Mouse (Mus musculus) heart, adult 2 months (tissue): ENCODE measurements around the gene Rbp2. TPM values are rescaled to one million over a fixed set of nuclear protein-coding genes. Genes with fewer than 3 reads are reported as not detected.

Experiments
- DNase-seq, 2 experiments: peaks; one replicate each; pipeline ENCODE4 v3.0.0; 2021
- H3K27ac ChIP-seq: fragments of 200-600 bp; 2 replicates; pipeline ENCODE4 v1.8.1; 2022
- H3K27me3 ChIP-seq: fragments of 200-500 bp; 2 replicates; pipeline ENCODE4 v1.6.1; 2012; ENCODE audit warnings: mild to moderate bottlenecking, low read length, inconsistent platforms, mixed read lengths; ENCODE audit not compliant: control insufficient read depth, insufficient read depth
- H3K36me3 ChIP-seq: fragments of 200-500 bp; 2 replicates; pipeline ENCODE4 v1.6.1; 2012; ENCODE audit warnings: low read length, inconsistent platforms; ENCODE audit not compliant: control insufficient read depth, insufficient read depth
- H3K4me1 ChIP-seq: fragments of 200-500 bp; 2 replicates; pipeline ENCODE4 v1.6.1; 2011; ENCODE audit warnings: low read length; ENCODE audit not compliant: control insufficient read depth, insufficient read depth
- H3K4me3 ChIP-seq: fragments of 200-600 bp; 2 replicates; pipeline ENCODE4 v1.8.1; 2022
- H3K79me2 ChIP-seq: fragments of 200-500 bp; replicated peaks from 2 replicates; pipeline ENCODE4 v1.6.1; 2012; ENCODE audit warnings: mild to moderate bottlenecking, inconsistent platforms, low read length, moderate library complexity, mixed read lengths; ENCODE audit not compliant: control insufficient read depth, insufficient read depth
- H3K9ac ChIP-seq: fragments of 200-500 bp; 2 replicates; pipeline ENCODE4 v1.6.1; 2012; ENCODE audit warnings: low read depth, mild to moderate bottlenecking, control low read depth, inconsistent platforms, low read length, mixed read lengths
- CTCF ChIP-seq: fragments of 200-600 bp; IDR thresholded peaks from 2 replicates; pipeline ENCODE4 v1.8.1; 2022; ENCODE audit warnings: antibody characterized with exemption, mild to moderate bottlenecking, moderate library complexity
- EP300 ChIP-seq: fragments of 200-500 bp; IDR thresholded peaks from 2 replicates; pipeline ENCODE4 v1.6.1; 2011; ENCODE audit warnings: low read depth, low read length, control low read depth; ENCODE audit not compliant: insufficient read depth
- POLR2A ChIP-seq: fragments of 200-500 bp; IDR thresholded peaks from 2 replicates; pipeline ENCODE4 v1.6.1; 2011; ENCODE audit warnings: mild to moderate bottlenecking, low read depth, low read length, control low read depth; ENCODE audit not compliant: insufficient read depth
- WGBS: fragments of 180-500 bp; shearing (Covaris S2); methylation state at CpG from one replicate; pipeline ENCODE4 v1.1.7; 2018; 5-methylcytosine and 5-hydroxymethylcytosine counted together
- intact Hi-C: fragments of 180-260 bp; cut with DNase I; formaldehyde crosslinking; loops from one replicate; pipeline ENCODE4 v1.15.1; 2025
- polyA plus RNA-seq: library from polyadenylated mRNA; depleted of rRNA; stranded (reverse); fragments of >200 nt; gene quantifications from 2 replicates; pipeline ENCODE4 v1.2.3, GENCODE M21; 2012
- total RNA-seq, 2 experiments: library from RNA; stranded (reverse); gene quantifications; 2 replicates each; pipeline ENCODE4 v1.2.3; 2021

Rbp2 gene
- total and polyA plus RNA-seq, 3 experiments: 0.44 TPM; not detected in 2

DNA sequence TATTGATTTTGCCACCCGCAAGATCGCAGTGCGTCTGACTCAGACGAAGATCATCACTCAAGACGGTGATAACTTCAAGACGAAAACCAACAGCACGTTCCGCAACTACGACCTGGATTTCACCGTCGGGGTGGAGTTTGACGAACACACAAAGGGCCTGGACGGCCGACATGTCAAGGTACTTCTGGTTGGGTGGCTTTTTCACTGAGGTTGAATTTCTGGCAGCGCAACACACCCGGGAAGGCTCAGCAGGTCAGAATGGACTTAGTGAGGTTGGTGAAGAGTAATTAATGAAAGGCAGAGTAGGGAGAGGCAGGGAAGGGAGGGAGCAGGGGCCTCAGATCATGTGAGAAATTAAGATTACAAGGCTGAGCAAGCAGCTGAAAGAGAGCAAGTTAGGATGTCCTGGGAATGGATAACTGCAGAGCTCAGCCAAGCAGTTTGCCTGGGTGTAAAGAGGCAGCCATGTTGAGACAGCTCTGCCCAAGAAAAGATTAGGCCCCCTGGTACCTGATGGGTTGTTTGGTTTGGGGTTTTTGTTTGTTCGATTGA is 12.9 kb downstream of the Rbp2 start:
- intact Hi-C loops: loop anchor here (5.0 kb wide), 1 partner anchor 56 kb away; no protein-coding TSS in a partner anchor

DNA sequence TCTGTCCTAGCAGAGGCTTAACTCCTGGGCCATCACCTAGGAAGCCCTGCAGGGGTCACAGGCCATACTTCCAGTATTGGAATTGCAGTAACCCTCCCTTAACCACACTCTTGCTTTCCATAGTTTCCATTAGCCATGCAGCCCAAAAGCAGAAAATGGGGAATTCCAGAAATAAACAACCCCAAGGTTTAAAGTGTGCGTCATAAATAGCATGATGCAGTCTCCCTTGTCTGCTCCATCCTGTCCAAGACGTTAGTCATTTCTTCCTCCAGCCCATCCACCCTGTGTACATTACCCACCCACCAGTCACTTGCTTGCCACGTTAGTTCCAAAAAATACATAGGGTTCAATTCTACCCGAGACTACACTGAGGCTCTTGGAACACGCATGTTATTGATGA is 13.7 kb downstream of the Rbp2 start:
- no peak for DNase-seq
- H3K27me3 ChIP-seq: no peaks in the 10 kb centered on the region
- no peak for TF ChIP-seq CTCF
- TF ChIP-seq POLR2A: no peak
- no peak for TF ChIP-seq EP300
- H3K27ac ChIP-seq: no peak overlapping the region
- intact Hi-C loops: loop anchor here (5.0 kb wide), 1 partner anchor 57 kb away; no protein-coding TSS in a partner anchor
- H3K4me3 ChIP-seq: no peak overlapping the region
- WGBS: 52% methylated on average over 5 of the region's 5 CpGs
- no peak overlapping the region for H3K9ac ChIP-seq
- no peaks in the 10 kb centered on the region for H3K36me3 ChIP-seq
- no peaks in the 10 kb centered on the region for H3K79me2 ChIP-seq
- peaks cover 7% of the 10 kb centered on the region for H3K4me1 ChIP-seq

More for the DNA sequence above, 12.9 kb downstream of the Rbp2 start:
- TF ChIP-seq CTCF (no peak), EP300 (no peak), POLR2A (no peak)
- no peaks in the 10 kb centered on the region for H3K36me3 ChIP-seq
- H3K27ac ChIP-seq: no peak overlapping the region
- 86% methylated on average over 17 of the region's 17 CpGs for WGBS
- H3K79me2 ChIP-seq: no peaks in the 10 kb centered on the region
- DNase-seq: no peak
- H3K9ac ChIP-seq: no peak overlapping the region
- peaks cover 7% of the 10 kb centered on the region for H3K4me1 ChIP-seq
- no peak overlapping the region for H3K4me3 ChIP-seq
- no peaks in the 10 kb centered on the region for H3K27me3 ChIP-seq

DNA sequence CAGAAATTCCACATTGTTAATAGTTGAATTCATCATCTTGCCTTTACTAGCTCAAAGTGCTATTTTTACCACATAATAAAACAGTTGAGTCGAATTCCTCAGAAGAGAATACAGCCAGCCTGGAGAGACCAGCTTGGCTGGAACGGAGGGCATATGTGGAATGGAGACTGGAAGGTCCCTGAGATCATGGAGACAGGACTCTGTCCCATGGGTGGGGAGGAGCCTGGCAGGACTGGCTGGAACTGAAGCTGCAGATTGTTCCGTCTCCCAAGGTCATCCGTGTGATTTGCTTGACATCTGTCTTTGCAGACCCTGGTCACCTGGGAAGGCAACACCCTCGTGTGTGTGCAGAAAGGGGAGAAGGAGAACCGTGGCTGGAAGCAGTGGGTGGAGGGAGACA is 21.6 kb downstream of the Rbp2 start:
- intact Hi-C loops: no loop called here
- Histone ChIP-seq H3K9ac (no peak overlapping the region), H3K27ac (no peak overlapping the region), H3K79me2 (no peaks in the 10 kb centered on the region), H3K4me3 (no peak overlapping the region), H3K4me1 (no peaks in the 10 kb centered on the region), H3K36me3 (no peaks in the 10 kb centered on the region), H3K27me3 (no peaks in the 10 kb centered on the region)
- 49% methylated on average over 6 of the region's 6 CpGs for WGBS
- TF ChIP-seq CTCF (no peak), POLR2A (no peak), EP300 (no peak)
- no peak for DNase-seq

DNA sequence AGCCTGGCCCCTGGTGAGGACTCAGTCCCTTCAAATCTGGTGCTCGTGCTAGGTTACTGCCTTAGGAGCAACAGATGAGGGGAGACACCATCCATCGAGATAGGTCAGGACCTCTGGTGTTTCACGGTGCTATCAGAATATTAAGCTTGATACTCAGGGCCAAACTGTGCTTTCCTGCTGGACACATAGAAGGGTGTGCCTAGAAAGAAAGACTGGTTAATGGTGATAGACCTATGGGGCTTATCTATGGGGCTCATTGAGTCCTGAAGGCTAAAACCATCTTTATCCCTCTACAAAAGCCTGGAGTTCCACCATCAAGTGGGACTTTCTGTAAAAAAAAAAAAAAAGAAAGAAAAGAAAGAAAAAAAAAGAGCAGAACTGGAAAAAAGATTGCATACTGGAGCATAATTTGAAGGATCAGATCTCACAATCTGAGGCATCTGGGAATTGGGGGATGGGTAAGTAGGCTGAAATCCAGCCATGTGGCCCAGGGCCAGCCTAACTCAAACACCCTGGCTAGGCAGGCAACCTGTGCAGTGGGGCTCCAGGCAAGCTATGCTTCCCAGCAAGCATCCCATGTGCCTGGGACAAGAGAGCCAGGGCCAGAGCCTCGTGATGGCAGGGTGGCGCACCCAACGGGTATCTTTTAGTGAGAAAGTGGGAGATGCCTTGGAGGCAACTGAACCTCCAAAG is 24.6 kb downstream of the Rbp2 start:
- no peak for TF ChIP-seq CTCF
- no peak for TF ChIP-seq EP300
- TF ChIP-seq POLR2A: no peak
- DNase-seq: no peak
- Histone ChIP-seq H3K4me1 (no peaks in the 10 kb centered on the region), H3K79me2 (no peaks in the 10 kb centered on the region), H3K27me3 (no peaks in the 10 kb centered on the region), H3K4me3 (no peak overlapping the region), H3K9ac (no peak overlapping the region), H3K27ac (no peak overlapping the region), H3K36me3 (no peaks in the 10 kb centered on the region)
- 88% methylated on average over 6 of the region's 6 CpGs for WGBS
- intact Hi-C loops: no loop called here

DNA sequence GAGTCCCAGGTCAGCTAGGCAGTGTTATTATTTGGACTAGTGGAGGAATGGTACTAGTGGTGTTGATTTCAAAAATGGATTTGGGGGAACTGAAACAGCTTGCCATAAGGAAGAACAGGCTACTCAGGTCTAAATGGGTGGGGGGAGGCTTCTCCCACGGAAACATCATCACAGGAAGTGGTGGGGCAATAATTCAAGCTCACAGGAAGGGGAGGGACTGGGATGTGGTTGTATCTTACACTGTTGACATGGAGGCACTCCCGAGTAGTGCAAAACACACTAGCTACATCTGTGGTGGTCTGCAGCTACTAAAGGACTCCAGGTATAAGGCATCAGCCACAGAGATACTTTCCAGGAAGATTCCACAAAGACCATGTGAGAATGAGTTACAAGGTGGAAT is 38.0 kb downstream of the Rbp2 start:
- Histone ChIP-seq H3K9ac (no peak overlapping the region), H3K4me3 (no peak overlapping the region), H3K36me3 (no peaks in the 10 kb centered on the region), H3K27me3 (no peaks in the 10 kb centered on the region), H3K4me1 (no peaks in the 10 kb centered on the region), H3K79me2 (no peaks in the 10 kb centered on the region), H3K27ac (no peak overlapping the region)
- TF ChIP-seq CTCF: no peak
- no peak for TF ChIP-seq EP300
- no peak for TF ChIP-seq POLR2A
- whole genome bisulfite sequencing: 38% methylated on average over 2 of the region's 2 CpGs
- intact Hi-C loops: no loop called here
- no peak for DNase-seq
